Mouse (Mus musculus) liver, embryonic 13.5 days (tissue): ENCODE results near the gene Ndufb8. TPM values are rescaled to one million over a fixed set of nuclear protein-coding genes. Genes with fewer than 3 reads are reported as not detected.

Experiments
- ATAC-seq: fragments of 200-750 bp; cut with Nextera tagmentation; 2 replicates; pipeline ENCODE4 v1.8.0; 2017; ENCODE audit warnings: low read depth, mild to moderate bottlenecking, moderate number of reproducible peaks, moderate library complexity
- DNase-seq: peaks from one replicate; pipeline ENCODE4 v3.0.0; 2022
- H3K27ac ChIP-seq: fragments of 300-500 bp; sonication (generic); 2 replicates; pipeline ENCODE4 v1.5.1; 2015; ENCODE audit warnings: moderate library complexity, mild to moderate bottlenecking, inconsistent platforms
- H3K27me3 ChIP-seq: fragments of 300-500 bp; sonication (generic); 2 replicates; pipeline ENCODE4 v1.6.1; 2015; ENCODE audit warnings: mild to moderate bottlenecking, inconsistent platforms
- H3K36me3 ChIP-seq: fragments of 300-500 bp; sonication (generic); 2 replicates; pipeline ENCODE4 v1.6.1; 2015; ENCODE audit warnings: mild to moderate bottlenecking, inconsistent platforms
- H3K4me1 ChIP-seq: fragments of 300-500 bp; sonication (generic); replicated peaks from 2 replicates; pipeline ENCODE4 v1.6.1; 2015; ENCODE audit warnings: inconsistent platforms
- H3K4me2 ChIP-seq: fragments of 300-500 bp; sonication (generic); 2 replicates; pipeline ENCODE4 v1.6.1; 2015; ENCODE audit warnings: inconsistent platforms, mild to moderate bottlenecking, moderate library complexity
- H3K4me3 ChIP-seq: fragments of 300-500 bp; sonication (generic); replicated peaks from 2 replicates; pipeline ENCODE4 v1.5.1; 2015; ENCODE audit warnings: mild to moderate bottlenecking, inconsistent platforms
- H3K9ac ChIP-seq: fragments of 300-500 bp; sonication (generic); 2 replicates; pipeline ENCODE4 v1.6.1; 2015; ENCODE audit warnings: mild to moderate bottlenecking, inconsistent platforms
- H3K9me3 ChIP-seq: fragments of 300-500 bp; sonication (generic); replicated peaks from 2 replicates; pipeline ENCODE4 v1.6.1; 2016; ENCODE audit warnings: inconsistent platforms
- WGBS: fragments of 180-500 bp; shearing (Covaris S2); methylation state at CpG from one replicate; pipeline ENCODE4 v1.1.7; 2015; ENCODE audit not compliant: insufficient replicate concordance; 5-methylcytosine and 5-hydroxymethylcytosine counted together
- polyA plus RNA-seq: library from polyadenylated mRNA; unstranded; fragments of >200 nt; fragmentation: Nextera tagmentation; extraction: Ambion mirVana; gene quantifications from 2 replicates; pipeline ENCODE4 v1.2.1, GENCODE M21; 2015

The Ndufb8 gene
- polyA plus RNA-seq, 1 experiment from 2014 or later: 371 TPM

DNA sequence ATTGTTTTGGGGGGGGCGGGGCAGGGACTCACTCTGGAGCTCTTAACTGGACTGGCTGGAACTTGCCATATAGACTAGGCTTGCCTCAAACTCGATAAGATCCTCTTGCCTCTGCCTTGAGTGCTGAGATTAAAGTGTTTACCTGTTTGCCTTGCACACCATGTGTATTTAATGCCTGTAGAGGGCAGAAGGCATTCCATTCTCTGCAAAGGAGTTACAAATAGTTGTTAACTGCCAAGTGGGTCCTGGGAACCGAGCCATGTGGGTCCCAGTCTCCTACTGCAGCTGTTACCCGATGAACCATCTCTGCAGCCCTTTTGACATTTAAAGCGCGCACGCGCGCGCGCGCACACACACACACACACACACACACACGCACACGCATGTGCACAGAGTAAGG, 8.8 kb upstream of the Ndufb8 start:
- Histone ChIP-seq H3K27ac (no peak overlapping the region), H3K9me3 (no peaks in the 10 kb centered on the region), H3K4me3 (peak overlapping the region; percentile 78; the same call in 1 of the 2 replicates), H3K36me3 (peaks cover 50% of the 10 kb centered on the region), H3K27me3 (no peaks in the 10 kb centered on the region), H3K4me1 (peaks cover 21% of the 10 kb centered on the region), H3K4me2 (peak overlapping the region; percentile 84), H3K9ac (no peak overlapping the region)
- no peak for DNase-seq
- 89% methylated on average over 14 of the region's 14 CpGs for WGBS
- no peak for ATAC-seq

DNA sequence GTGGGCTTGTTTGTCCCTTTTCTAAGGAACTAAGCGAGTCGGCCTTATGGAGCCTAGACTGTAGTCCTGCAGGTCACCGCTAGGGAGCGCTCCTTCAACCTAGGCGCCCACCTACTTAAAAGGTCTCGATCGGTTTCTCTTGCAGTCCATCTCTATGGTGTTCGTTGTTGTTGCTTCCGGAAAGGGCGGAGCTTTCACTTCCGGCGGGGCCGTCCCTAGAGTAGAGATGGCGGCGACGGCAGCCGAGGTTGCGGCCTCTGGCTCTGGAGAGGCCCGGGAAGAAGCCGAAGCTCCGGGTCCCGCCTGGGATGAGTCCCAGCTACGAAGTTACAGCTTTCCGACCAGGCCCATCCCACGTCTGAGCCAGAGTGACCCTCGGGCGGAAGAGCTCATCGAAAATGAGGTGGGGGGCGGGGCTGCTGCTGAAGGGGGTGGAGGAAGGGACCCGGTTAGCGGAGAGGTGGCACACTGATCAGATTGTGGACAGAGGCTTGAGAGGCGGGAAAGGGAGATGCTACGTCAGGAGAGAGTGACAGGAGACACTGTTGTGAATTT, 7.5 kb upstream of the Ndufb8 start, which contains the start of gene Hif1an:
Hif1an (plus strand) TSS at position 199 of the 555 bp plus-strand sequence.
- ATAC-seq (peak; percentile 98), DNase-seq (peak; percentile 91)
- H3K27ac ChIP-seq: peak within 1 kb of the TSS; percentile 77
- under 1% methylated on average over 33 of the region's 33 CpGs for WGBS
- H3K27me3 ChIP-seq: peaks cover 9% of the 10 kb centered on the region
- H3K4me1 ChIP-seq: peaks cover 21% of the 10 kb centered on the region
- peaks cover 37% of the 10 kb centered on the region for H3K36me3 ChIP-seq
- H3K4me2 ChIP-seq: peak within 1 kb of the TSS; percentile 84
- peak within 1 kb of the TSS; percentile 80 for H3K9ac ChIP-seq
- no peaks in the 10 kb centered on the region for H3K9me3 ChIP-seq
- peak within 1 kb of the TSS; percentile 78 for H3K4me3 ChIP-seq

DNA sequence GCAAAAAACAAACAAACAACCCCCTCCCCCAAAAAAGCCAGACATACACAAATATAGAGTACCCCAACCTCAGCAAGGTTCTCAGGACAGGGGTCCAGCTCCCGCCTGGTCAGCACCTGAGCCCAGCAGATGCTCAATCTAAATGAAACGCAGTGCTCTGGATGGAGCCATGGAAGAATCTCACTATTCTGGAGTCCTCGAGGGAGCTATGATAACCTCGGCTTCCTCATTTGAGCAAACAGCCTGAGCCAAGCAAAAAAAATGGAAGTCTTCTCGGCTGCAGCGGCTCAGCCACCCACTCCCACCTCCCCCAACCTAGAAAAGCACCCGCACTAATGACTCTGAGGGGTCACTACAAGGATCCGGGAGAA, 765 bp downstream of the Ndufb8 start:
- H3K36me3 ChIP-seq: peaks cover 39% of the 10 kb centered on the region
- ATAC-seq (no peak), DNase-seq (no peak)
- peak overlapping the region; percentile 70 for H3K27ac ChIP-seq
- peak overlapping the region; percentile 80 for H3K4me2 ChIP-seq
- H3K27me3 ChIP-seq: peaks cover 10% of the 10 kb centered on the region
- peak overlapping the region; percentile 92 for H3K9ac ChIP-seq
- peak overlapping the region; percentile 91 for H3K4me3 ChIP-seq
- 1% methylated on average over 8 of the region's 8 CpGs for WGBS
- no peaks in the 10 kb centered on the region for H3K9me3 ChIP-seq
- H3K4me1 ChIP-seq: peaks cover 19% of the 10 kb centered on the region

DNA sequence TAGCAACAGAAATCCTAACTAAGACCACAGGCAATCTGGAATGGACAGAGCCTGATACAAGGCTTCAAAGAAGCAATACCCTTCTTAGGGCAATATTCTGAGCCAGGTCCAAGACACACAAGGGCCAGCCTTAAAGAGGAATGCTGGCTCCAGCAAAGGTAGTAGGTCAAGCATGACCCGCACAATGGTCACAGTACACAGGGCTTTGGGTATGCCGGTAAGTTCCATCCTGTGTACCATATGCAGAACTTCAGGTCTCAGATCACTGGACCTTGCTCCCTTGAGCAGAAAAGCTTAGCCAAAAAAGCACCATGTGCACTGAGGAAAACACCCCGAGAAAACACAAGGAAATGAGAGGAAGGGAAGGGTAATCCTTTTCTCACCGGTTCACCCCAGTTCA, 2.0 kb downstream of the Ndufb8 start:
- 82% methylated on average over 4 of the region's 4 CpGs for WGBS
- H3K36me3 ChIP-seq: peaks cover 51% of the 10 kb centered on the region

DNA sequence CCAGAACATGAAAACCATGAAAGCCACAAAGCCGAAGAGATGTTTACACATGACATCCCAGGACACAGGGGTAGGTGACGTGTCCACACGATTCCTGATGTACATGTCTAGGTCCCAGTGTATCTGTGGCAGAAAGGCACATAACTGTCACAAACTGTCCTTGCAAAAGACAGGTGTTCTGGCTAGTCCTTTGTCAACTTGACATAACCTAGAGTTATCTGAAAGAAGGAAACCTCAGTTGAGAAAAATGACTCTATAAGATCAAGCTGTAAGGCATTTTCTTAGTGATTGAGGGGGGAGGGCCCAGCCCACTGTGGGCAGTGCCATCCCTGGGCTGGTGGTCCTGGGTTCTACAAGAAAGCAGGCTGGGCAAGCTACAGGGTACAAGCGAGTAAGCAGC, 2.5 kb downstream of the Ndufb8 start, which contains the start of gene Gm20538:
Gm20538 (minus strand) TSS at position 101 of the 400 bp plus-strand sequence.
- Histone ChIP-seq H3K4me1 (peaks cover 19% of the 10 kb centered on the region), H3K36me3 (peaks cover 56% of the 10 kb centered on the region), H3K27me3 (peaks cover 2% of the 10 kb centered on the region), H3K4me2 (no peak within 1 kb of the TSS; the same call in 1 of the 2 replicates), H3K27ac (no peak within 1 kb of the TSS), H3K9me3 (no peaks in the 10 kb centered on the region), H3K4me3 (no peak within 1 kb of the TSS), H3K9ac (no peak within 1 kb of the TSS)
- DNase-seq: no peak
- 84% methylated on average over 4 of the region's 4 CpGs for WGBS
- no peak for ATAC-seq

More for the DNA sequence above, 2.0 kb downstream of the Ndufb8 start:
- DNase-seq (no peak), ATAC-seq (no peak)
- no peaks in the 10 kb centered on the region for H3K9me3 ChIP-seq
- no peak overlapping the region; the same call in 1 of the 2 replicates for H3K4me2 ChIP-seq
- no peak overlapping the region for H3K4me3 ChIP-seq
- peaks cover 7% of the 10 kb centered on the region for H3K27me3 ChIP-seq
- no peak overlapping the region for H3K27ac ChIP-seq
- no peak overlapping the region for H3K9ac ChIP-seq
- H3K4me1 ChIP-seq: peaks cover 19% of the 10 kb centered on the region

DNA sequence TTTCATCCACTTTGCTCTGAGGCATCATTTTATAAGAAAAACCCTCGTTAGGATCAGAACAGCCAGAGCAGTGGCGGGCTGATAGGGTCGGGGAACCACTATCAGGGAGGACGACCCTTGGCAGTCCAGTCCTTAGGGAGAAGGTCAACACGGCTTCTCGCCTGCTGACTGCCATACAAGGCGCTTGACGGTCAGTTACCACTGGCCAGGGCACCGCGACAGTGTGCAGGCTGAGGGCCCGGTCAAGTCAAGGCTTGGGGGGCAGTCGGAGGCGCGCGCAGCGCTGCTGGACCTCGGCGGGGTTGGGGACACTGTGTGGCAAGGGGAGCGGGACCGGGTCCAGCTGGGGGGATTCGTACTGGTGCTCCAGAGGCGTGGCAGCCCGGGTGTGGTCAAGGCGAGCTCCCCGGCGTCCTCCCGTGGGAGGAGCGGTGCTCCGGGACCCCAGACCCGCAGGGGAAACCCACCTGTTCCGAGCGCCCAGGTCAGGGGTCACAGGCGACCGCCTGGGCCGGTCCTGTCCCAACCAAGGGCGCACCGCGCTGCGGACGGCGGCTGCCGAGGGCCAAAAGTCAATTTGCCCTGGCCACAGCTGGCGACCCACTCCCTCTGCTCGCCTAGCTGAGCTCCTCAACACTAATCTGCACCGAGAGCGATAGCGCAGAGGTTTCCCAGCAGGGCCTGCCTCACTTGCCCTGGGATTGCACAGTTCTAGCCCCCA, 9.8 kb downstream of the Ndufb8 start, which contains the start of gene Sec31b:
Sec31b (minus strand) TSS at position 544 of the 721 bp plus-strand sequence.
- Histone ChIP-seq H3K4me2 (peak within 1 kb of the TSS; percentile 88), H3K27me3 (no peaks in the 10 kb centered on the region), H3K4me3 (peak within 1 kb of the TSS; percentile 65), H3K36me3 (peaks cover 28% of the 10 kb centered on the region), H3K9ac (peak within 1 kb of the TSS; percentile 69), H3K9me3 (peaks cover 4% of the 10 kb centered on the region; the same call in 1 of the 2 replicates), H3K27ac (no peak within 1 kb of the TSS), H3K4me1 (peaks cover 18% of the 10 kb centered on the region)
- ATAC-seq (peak; percentile 53), DNase-seq (peak; percentile 28)
- WGBS: under 1% methylated on average over 47 of the region's 47 CpGs

DNA sequence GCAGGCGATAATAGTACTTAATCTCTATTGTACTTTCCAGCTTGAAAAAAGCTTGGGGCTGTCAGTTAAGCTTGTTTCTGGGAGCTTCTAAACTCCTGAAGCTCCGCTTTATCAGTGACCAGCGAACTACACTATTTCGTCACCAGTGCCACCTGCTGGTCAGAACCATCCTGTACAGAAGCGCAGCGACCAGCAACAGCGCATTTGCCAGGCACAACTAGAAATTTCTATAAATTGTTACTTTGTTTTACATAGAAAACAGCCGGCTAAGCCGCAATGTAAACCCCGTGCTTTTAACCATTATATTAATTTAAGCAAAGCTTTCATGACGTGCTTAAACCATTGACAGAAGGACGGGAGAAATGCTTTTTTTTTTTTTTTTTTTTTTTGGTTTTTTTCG, 10.5 kb downstream of the Ndufb8 start:
- Histone ChIP-seq H3K9ac (no peak overlapping the region), H3K27me3 (no peaks in the 10 kb centered on the region), H3K4me1 (peaks cover 18% of the 10 kb centered on the region), H3K9me3 (peaks cover 4% of the 10 kb centered on the region; the same call in 1 of the 2 replicates), H3K36me3 (peaks cover 21% of the 10 kb centered on the region), H3K27ac (no peak overlapping the region), H3K4me3 (peak overlapping the region; percentile 65), H3K4me2 (peak overlapping the region; percentile 88)
- ATAC-seq: 0 out of 2 replicates have a peak, but pooled peaks have one; percentile 53
- DNase-seq: peak; percentile 61
- 1% methylated on average over 13 of the region's 13 CpGs for WGBS

DNA sequence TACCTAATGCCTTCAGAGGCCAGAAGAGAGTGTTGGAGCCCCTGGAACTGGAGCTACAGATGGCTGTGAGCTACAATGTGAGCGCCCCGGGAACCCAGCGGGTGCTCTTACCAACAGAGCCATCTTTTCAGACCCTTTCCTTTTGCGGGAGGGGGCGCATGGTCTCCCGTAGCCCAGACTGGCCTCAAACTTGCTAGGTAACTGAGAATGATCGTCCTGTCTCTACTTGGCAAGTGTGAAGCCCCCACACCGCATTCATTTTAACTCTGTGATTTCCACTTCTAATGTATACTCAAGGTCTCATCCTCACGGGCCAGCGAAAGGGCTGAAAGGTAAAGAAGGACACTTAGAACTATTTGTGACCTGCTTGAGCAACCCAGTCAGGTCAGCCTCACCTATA, 10.9 kb downstream of the Ndufb8 start:
- H3K36me3 ChIP-seq: peaks cover 17% of the 10 kb centered on the region
- peaks cover 18% of the 10 kb centered on the region for H3K4me1 ChIP-seq
- no peaks in the 10 kb centered on the region for H3K27me3 ChIP-seq
- ATAC-seq (no peak), DNase-seq (no peak)
- no peak overlapping the region for H3K27ac ChIP-seq
- no peak overlapping the region for H3K9ac ChIP-seq
- H3K4me2 ChIP-seq: peak overlapping the region; percentile 88
- H3K4me3 ChIP-seq: 0 out of 2 replicates have a peak overlapping the region, but pooled peaks have one; percentile 65
- peaks cover 4% of the 10 kb centered on the region; the same call in 1 of the 2 replicates for H3K9me3 ChIP-seq
- WGBS: 66% methylated on average over 10 of the region's 10 CpGs

DNA sequence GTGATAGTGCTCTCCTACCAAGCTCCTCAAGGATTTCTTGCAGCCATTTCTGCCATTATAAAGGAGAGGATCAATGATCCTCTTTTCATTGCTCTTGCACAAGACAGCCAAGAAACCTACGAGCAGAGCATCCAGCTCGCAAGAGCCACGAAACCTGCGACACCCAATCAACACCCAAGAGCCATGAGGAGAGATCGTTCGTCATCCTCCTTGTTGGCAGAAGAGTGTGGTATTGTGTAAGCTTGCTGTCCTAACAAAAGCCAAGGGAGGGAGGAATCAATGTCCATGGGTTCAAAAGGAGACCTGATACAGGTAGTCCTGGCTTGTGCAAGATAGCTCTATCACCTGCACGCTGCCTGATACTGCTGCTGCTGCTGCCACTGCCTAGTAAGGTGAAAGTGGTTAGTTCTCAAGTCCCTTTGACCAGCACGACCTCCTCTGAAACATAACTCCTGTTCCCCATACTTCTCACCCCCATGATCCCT, 12.5 kb downstream of the Ndufb8 start:
- Histone ChIP-seq H3K4me1 (peaks cover 18% of the 10 kb centered on the region), H3K4me3 (no peak overlapping the region), H3K4me2 (no peak overlapping the region), H3K9ac (no peak overlapping the region), H3K27me3 (no peaks in the 10 kb centered on the region), H3K9me3 (peaks cover 4% of the 10 kb centered on the region; the same call in 1 of the 2 replicates), H3K27ac (no peak overlapping the region), H3K36me3 (0 out of 2 replicates have a peak, but pooled peaks cover under 1% of the 10 kb centered on the region)
- DNase-seq (no peak), ATAC-seq (no peak)
- WGBS: 79% methylated on average over 8 of the region's 8 CpGs

DNA sequence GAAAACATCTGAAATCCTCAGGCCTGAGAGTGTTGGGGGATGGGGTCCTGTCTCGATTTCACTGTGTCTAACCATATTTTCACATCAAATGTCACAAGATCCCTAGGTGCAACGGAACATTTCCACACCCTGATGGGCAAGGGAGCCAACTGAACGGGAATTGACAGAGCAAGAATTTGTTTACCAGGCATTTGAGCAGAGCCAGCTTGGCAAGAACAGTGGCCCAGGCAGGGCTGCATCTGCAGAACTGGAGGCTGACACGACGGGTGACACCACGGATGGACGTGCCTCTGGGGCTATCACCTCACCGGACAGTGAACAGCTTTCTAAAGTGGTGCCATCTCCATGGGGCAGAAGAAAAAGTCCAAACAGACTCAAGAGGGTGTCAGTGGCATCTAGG, 17.8 kb downstream of the Ndufb8 start:
- 73% methylated on average over 8 of the region's 8 CpGs for WGBS
- no peak overlapping the region for H3K4me2 ChIP-seq

DNA sequence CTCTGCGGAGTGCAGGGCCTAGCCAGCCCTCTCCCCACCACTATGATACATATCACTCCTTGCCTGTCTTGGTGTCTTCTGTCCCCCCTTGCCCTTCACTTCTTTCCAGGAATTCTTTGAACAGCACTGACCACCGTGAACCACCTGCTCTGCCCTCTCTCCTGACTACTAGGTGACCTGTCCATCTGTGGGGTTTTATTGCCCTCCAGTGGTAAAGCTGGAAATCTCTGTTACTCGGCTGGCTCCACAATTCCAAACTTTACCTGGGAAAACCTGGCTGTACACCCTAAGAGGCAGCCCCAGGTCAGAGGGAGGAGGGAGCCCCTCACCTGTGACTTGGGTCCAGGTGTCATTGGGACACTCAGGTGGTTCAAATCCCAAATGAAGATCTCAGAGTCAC, 19.9 kb downstream of the Ndufb8 start:
- no peak overlapping the region for H3K4me3 ChIP-seq
- H3K9ac ChIP-seq: no peak overlapping the region
- H3K36me3 ChIP-seq: no peaks in the 10 kb centered on the region
- no peak overlapping the region for H3K4me2 ChIP-seq
- 0 out of 2 replicates have a peak, but pooled peaks cover 3% of the 10 kb centered on the region for H3K27me3 ChIP-seq
- no peak overlapping the region for H3K27ac ChIP-seq
- WGBS: 29% methylated on average over 3 of the region's 3 CpGs
- no peak for ATAC-seq
- no peak for DNase-seq
- no peaks in the 10 kb centered on the region for H3K4me1 ChIP-seq
- H3K9me3 ChIP-seq: no peaks in the 10 kb centered on the region

More for the DNA sequence above, 17.8 kb downstream of the Ndufb8 start:
- H3K9me3 ChIP-seq: peaks cover 4% of the 10 kb centered on the region; the same call in 1 of the 2 replicates
- H3K36me3 ChIP-seq: no peaks in the 10 kb centered on the region
- DNase-seq (no peak), ATAC-seq (no peak)
- no peak overlapping the region for H3K27ac ChIP-seq
- no peaks in the 10 kb centered on the region for H3K27me3 ChIP-seq
- H3K9ac ChIP-seq: no peak overlapping the region
- no peak overlapping the region for H3K4me3 ChIP-seq
- H3K4me1 ChIP-seq: no peaks in the 10 kb centered on the region
